ENCODE assay signal across 12 mouse cellular contexts in the genomic region with DNA sequence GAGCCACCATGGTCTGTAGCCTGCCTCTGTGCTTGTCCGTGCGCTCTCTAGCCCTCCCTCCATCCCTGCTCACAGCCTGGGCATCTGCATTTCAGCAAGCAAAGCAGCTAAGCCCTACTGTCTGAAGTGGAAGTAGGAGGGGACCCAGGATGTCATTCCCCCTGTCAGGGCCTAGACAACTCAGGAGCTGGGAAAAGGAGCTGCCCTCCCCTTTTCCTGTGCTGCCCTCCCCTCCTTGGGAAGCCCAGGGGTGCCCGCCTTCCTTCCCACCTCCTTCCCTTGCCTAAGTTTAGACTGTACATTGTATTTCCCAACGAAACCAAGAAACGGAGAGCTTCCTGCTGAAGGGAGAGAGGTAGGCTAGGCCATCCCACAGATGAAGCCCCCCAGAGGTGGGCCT. TPM values are rescaled to one million over a fixed set of nuclear protein-coding genes. Genes with fewer than 3 reads are reported as not detected.
DNase-seq lines count a peak whose midpoint lies in the region; ATAC-seq and TF ChIP-seq lines count a peak whose summit lies in the region.
"Had no signal": no experiment of that assay in that cellular context is flagged by ENCODE, and none has a peak within 500 bp of the region (broad histone marks: within the 10 kb centered on the region; RNA-seq: fewer than 3 reads in every experiment).

No protein-coding gene starts in this region.

- no peaks in the 10 kb centered on the region for H3K27me3 ChIP-seq in heart, postnatal 0 days (ENCODE audit: control insufficient read depth, insufficient read depth, low read length)
- H3K27me3 ChIP-seq in intestine, embryonic 15.5 days (replicated peaks), result no peaks in the 10 kb centered on the region
- H3K27me3 ChIP-seq in limb, embryonic 12.5 days, result no peaks in the 10 kb centered on the region
- no peaks in the 10 kb centered on the region for H3K27me3 ChIP-seq in midbrain, embryonic 14.5 days (ENCODE audit: control insufficient read depth, insufficient read depth, low read length)

- peaks cover 40% of the 10 kb centered on the region for H3K36me3 ChIP-seq in heart, postnatal 0 days (replicated peaks; ENCODE audit: control insufficient read depth, insufficient read depth, low read length)
- H3K36me3 ChIP-seq in intestine, embryonic 15.5 days, result peaks cover 23% of the 10 kb centered on the region
- peaks cover 43% of the 10 kb centered on the region for H3K36me3 ChIP-seq in limb, embryonic 12.5 days
- H3K36me3 ChIP-seq in midbrain, embryonic 14.5 days (ENCODE audit: control insufficient read depth, insufficient read depth, low read length), result peaks cover 44% of the 10 kb centered on the region

- no peaks in the 10 kb centered on the region for H3K9me3 ChIP-seq in heart, postnatal 0 days (replicated peaks; ENCODE audit: control insufficient read depth, low read length)
- H3K9me3 ChIP-seq in intestine, embryonic 15.5 days, result no peaks in the 10 kb centered on the region
- H3K9me3 ChIP-seq in limb, embryonic 12.5 days, result no peaks in the 10 kb centered on the region
- H3K9me3 ChIP-seq in midbrain, embryonic 14.5 days (ENCODE audit: control insufficient read depth, low read length), result no peaks in the 10 kb centered on the region

- peak overlapping the region; percentile 38; the same call in 1 of the 2 replicates for H3K27ac ChIP-seq in heart, postnatal 0 days (ENCODE audit: low read depth)
- H3K27ac ChIP-seq in intestine, embryonic 15.5 days, result peak overlapping the region; percentile 40; the same call in 1 of the 2 replicates
- 0 out of 2 replicates have a peak overlapping the region, but pooled peaks have one; percentile 23 for H3K27ac ChIP-seq in limb, embryonic 12.5 days
- H3K27ac ChIP-seq in midbrain, embryonic 14.5 days (replicated peaks; ENCODE audit: low read depth, low read length), result no peak overlapping the region
- H3K27ac ChIP-seq: liver, embryonic 14.5 days had no signal

- H3K4me2 ChIP-seq in heart, postnatal 0 days (ENCODE audit: low read depth, low read length), result no peak overlapping the region
- no peak overlapping the region for H3K4me2 ChIP-seq in intestine, embryonic 15.5 days (replicated peaks)
- no peak overlapping the region for H3K4me2 ChIP-seq in limb, embryonic 12.5 days
- no peak overlapping the region for H3K4me2 ChIP-seq in midbrain, embryonic 14.5 days (ENCODE audit: low read length)

- peaks cover 7% of the 10 kb centered on the region for H3K4me1 ChIP-seq in heart, postnatal 0 days (ENCODE audit: control insufficient read depth, insufficient read depth)
- H3K4me1 ChIP-seq in intestine, embryonic 15.5 days (replicated peaks), result no peaks in the 10 kb centered on the region; the same call in none of the 2 replicates
- peaks cover 11% of the 10 kb centered on the region; the same call in 1 of the 2 replicates for H3K4me1 ChIP-seq in limb, embryonic 12.5 days (replicated peaks)
- no peaks in the 10 kb centered on the region for H3K4me1 ChIP-seq in midbrain, embryonic 14.5 days (ENCODE audit: control insufficient read depth, insufficient read depth, low read length)

- 75% methylated on average over 5 of the region's 5 CpGs for WGBS in heart, postnatal 0 days
- WGBS in intestine, embryonic 15.5 days, result 61% methylated on average over 5 of the region's 5 CpGs
- whole genome bisulfite sequencing in limb, embryonic 12.5 days, result 78% methylated on average over 5 of the region's 5 CpGs
- WGBS in midbrain, embryonic 14.5 days, result 81% methylated on average over 5 of the region's 5 CpGs

- DNase-seq in adrenal gland, adult 2 months, result peak; percentile 50
- no peak for DNase-seq in adrenal gland, postnatal 4 days (ENCODE audit: low spot score in 2 of 2)
- DNase-seq in heart, postnatal 0 days (ENCODE audit: low spot score), result no peak
- no peak for DNase-seq in heart, postnatal 36 days
- DNase-seq in thymus, postnatal 4 days, result no peak
- no peak for DNase-seq in midbrain, embryonic 14.5 days
- DNase-seq: adrenal gland, adult 8-10 months; right cerebral cortex, postnatal 14 days had no signal

- H3K4me3 ChIP-seq in heart, postnatal 0 days (ENCODE audit: low read depth, low read length), result no peak overlapping the region
- no peak overlapping the region for H3K4me3 ChIP-seq in intestine, embryonic 15.5 days (replicated peaks)
- H3K4me3 ChIP-seq in limb, embryonic 12.5 days (replicated peaks), result no peak overlapping the region
- H3K4me3 ChIP-seq in midbrain, embryonic 14.5 days (replicated peaks; ENCODE audit: low read depth, low read length), result no peak overlapping the region

- no peak for TF ChIP-seq CTCF in heart, postnatal 0 days (IDR thresholded peaks at IDR 0.05; ENCODE audit: low read depth)

- 0 out of 2 replicates have a peak, but pooled peaks have one; percentile 27 for ATAC-seq in heart, postnatal 0 days (ENCODE audit: insufficient read depth, low read depth)
- no peak for ATAC-seq in intestine, embryonic 15.5 days
- ATAC-seq in limb, embryonic 12.5 days (ENCODE audit: insufficient number of reproducible peaks, insufficient read depth, low FRiP score, low TSS enrichment, low read depth), result no peak
- no peak for ATAC-seq in midbrain, embryonic 14.5 days (ENCODE audit: low FRiP score, low TSS enrichment)
- ATAC-seq: forebrain, embryonic 16.5 days had no signal

- H3K9ac ChIP-seq in heart, postnatal 0 days (replicated peaks; ENCODE audit: low read depth, low read length), result no peak overlapping the region
- H3K9ac ChIP-seq in intestine, embryonic 15.5 days, result no peak overlapping the region
- no peak overlapping the region for H3K9ac ChIP-seq in limb, embryonic 12.5 days (replicated peaks)
- no peak overlapping the region for H3K9ac ChIP-seq in midbrain, embryonic 14.5 days (replicated peaks; ENCODE audit: low read length)
- H3K9ac ChIP-seq: liver, embryonic 14.5 days had no signal

- TF ChIP-seq EP300 in heart, postnatal 0 days (IDR thresholded peaks at IDR 0.05; ENCODE audit: low read depth), result no peak

- intact Hi-C loops in heart, postnatal 36 days (cut with DNase I), result no loop called here

RNA-seq across cellular contexts. Expression of a gene that starts 6.5 kb away (rescaled TPM):
- 10 to 100 TPM; 13.3 to 35.0 TPM for total RNA-seq in adrenal gland, adult 2 months (2021)
- polyA plus RNA-seq in adrenal gland, adult 2 months (2012; rRNA removed), result 111 and 156 TPM in 2 replicates
- total RNA-seq in adrenal gland, postnatal 4 days (2021), result 10 to 100 TPM; 67.2 to 69.6 TPM
- total RNA-seq in heart, postnatal 0 days (2014; rRNA removed; ENCODE audit: low replicate concordance), result 53.1 and 69.1 TPM in 2 replicates
- 26.8 and 28.5 TPM in 2 replicates for polyA plus RNA-seq in heart, postnatal 0 days (2015; fragmentation: Nextera tagmentation; extraction: Ambion mirVana)
- 10 to 100 TPM; 15.7 to 16.2 TPM for total RNA-seq in heart, postnatal 36 days (2021)
- polyA plus RNA-seq in intestine, embryonic 15.5 days (2015; fragmentation: Nextera tagmentation; extraction: Ambion mirVana), result 41.8 and 44.6 TPM in 2 replicates
- polyA plus RNA-seq in limb, embryonic 12.5 days (2016; fragmentation: Nextera tagmentation; extraction: Ambion mirVana), result 65.6 and 67.5 TPM in 2 replicates
- polyA plus RNA-seq in midbrain, embryonic 14.5 days (2014; fragmentation: Nextera tagmentation; extraction: Ambion mirVana), result 7.8 and 12.3 TPM in 2 replicates

RNA-seq across cellular contexts. Expression of a gene that starts 22.3 kb away (rescaled TPM):
- total RNA-seq in adrenal gland, adult 2 months (2021), result 1 to 10 TPM; 2.5 to 3.2 TPM
- 1.4 and 1.8 TPM in 2 replicates for polyA plus RNA-seq in adrenal gland, adult 2 months (2012; rRNA removed)
- total RNA-seq in adrenal gland, postnatal 4 days (2021), result 1 to 10 TPM; 4.2 to 4.3 TPM
- 2.6 TPM in 1 of 2 replicates, not detected in the other for total RNA-seq in heart, postnatal 0 days (2014; rRNA removed; ENCODE audit: low replicate concordance)
- 2.2 and 2.6 TPM in 2 replicates for polyA plus RNA-seq in heart, postnatal 0 days (2015; fragmentation: Nextera tagmentation; extraction: Ambion mirVana)
- total RNA-seq in heart, postnatal 36 days (2021), result 1 to 10 TPM; 2.4 to 3.6 TPM
- polyA plus RNA-seq in intestine, embryonic 15.5 days (2015; fragmentation: Nextera tagmentation; extraction: Ambion mirVana), result 12.8 and 12.9 TPM in 2 replicates
- polyA plus RNA-seq in limb, embryonic 12.5 days (2016; fragmentation: Nextera tagmentation; extraction: Ambion mirVana), result 7.2 and 8.4 TPM in 2 replicates
- 0.89 and 1.1 TPM in 2 replicates for polyA plus RNA-seq in midbrain, embryonic 14.5 days (2014; fragmentation: Nextera tagmentation; extraction: Ambion mirVana)

RNA-seq across cellular contexts. Expression of a gene that starts 37.3 kb away (rescaled TPM):
- total RNA-seq in adrenal gland, adult 2 months (2021), result 10 to 100 TPM; 43.0 to 56.0 TPM
- polyA plus RNA-seq in adrenal gland, adult 2 months (2012; rRNA removed), result 33.2 and 33.5 TPM in 2 replicates
- 10 to 100 TPM; 25.9 to 30.5 TPM for total RNA-seq in adrenal gland, postnatal 4 days (2021)
- total RNA-seq in heart, postnatal 0 days (2014; rRNA removed; ENCODE audit: low replicate concordance), result 19.9 and 22.8 TPM in 2 replicates
- polyA plus RNA-seq in heart, postnatal 0 days (2015; fragmentation: Nextera tagmentation; extraction: Ambion mirVana), result 14.2 and 17.3 TPM in 2 replicates
- 10 to 100 TPM; 33.6 to 41.5 TPM for total RNA-seq in heart, postnatal 36 days (2021)
- 29.5 and 32.1 TPM in 2 replicates for polyA plus RNA-seq in intestine, embryonic 15.5 days (2015; fragmentation: Nextera tagmentation; extraction: Ambion mirVana)
- polyA plus RNA-seq in limb, embryonic 12.5 days (2016; fragmentation: Nextera tagmentation; extraction: Ambion mirVana), result 41.1 and 45.2 TPM in 2 replicates
- 21.1 and 29.4 TPM in 2 replicates for polyA plus RNA-seq in midbrain, embryonic 14.5 days (2014; fragmentation: Nextera tagmentation; extraction: Ambion mirVana)

RNA-seq across cellular contexts. Expression of a gene that starts 44.6 kb away (rescaled TPM):
- 10 to 100 TPM; 23.4 to 30.7 TPM for total RNA-seq in adrenal gland, adult 2 months (2021)
- 29.3 and 32.5 TPM in 2 replicates for polyA plus RNA-seq in adrenal gland, adult 2 months (2012; rRNA removed)
- total RNA-seq in adrenal gland, postnatal 4 days (2021), result 10 to 100 TPM; 26.7 to 27.1 TPM
- total RNA-seq in heart, postnatal 0 days (2014; rRNA removed; ENCODE audit: low replicate concordance), result 30.9 and 186 TPM in 2 replicates
- polyA plus RNA-seq in heart, postnatal 0 days (2015; fragmentation: Nextera tagmentation; extraction: Ambion mirVana), result 41.7 and 43.1 TPM in 2 replicates
- 10 to 100 TPM; 14.5 to 16.4 TPM for total RNA-seq in heart, postnatal 36 days (2021)
- 55.3 TPM in 2 replicates for polyA plus RNA-seq in intestine, embryonic 15.5 days (2015; fragmentation: Nextera tagmentation; extraction: Ambion mirVana)
- polyA plus RNA-seq in limb, embryonic 12.5 days (2016; fragmentation: Nextera tagmentation; extraction: Ambion mirVana), result 43.2 and 44.3 TPM in 2 replicates
- polyA plus RNA-seq in midbrain, embryonic 14.5 days (2014; fragmentation: Nextera tagmentation; extraction: Ambion mirVana), result 47.8 and 51.2 TPM in 2 replicates
